Mouse (Mus musculus): ENCODE measurements at regions not wholly inside any gene's neighbourhood (a gene's known extent, or its start where the extent isn't known, plus 50 kb on each side); places are given as distances from the start of the nearest gene placed in this dataset.

- no peak overlapping the region for H3K4me3 ChIP-seq
Observed at GRCm38 (mm10) chr11:84760622-84761196, 58.6 kb downstream of the Mrm1 start.

GRCm38 (mm10) chr11:84759478-84759986, 59.8 kb downstream of the Mrm1 start:
- ATAC-seq = no peak
- Histone ChIP-seq H3K4me3 (no peak overlapping the region), H3K9ac (no peak overlapping the region), H3K27me3 (peaks cover 63% of the 10 kb centered on the region), H3K36me3 (ENCODE audit: poor library complexity, severe bottlenecking) (no peaks in the 10 kb centered on the region), H3K27ac (no peak overlapping the region), H3K4me2 (no peak overlapping the region), H3K9me3 (replicated peaks) (no peaks in the 10 kb centered on the region), H3K4me1 (peaks cover 33% of the 10 kb centered on the region)
- WGBS = 87% methylated on average over 5 of the region's 5 CpGs

More at GRCm38 (mm10) chr11:84760622-84761196, 58.6 kb downstream of the Mrm1 start:
- Histone ChIP-seq H3K4me1 (peaks cover 39% of the 10 kb centered on the region), H3K4me2 (peak overlapping the region; percentile 42), H3K27me3 (peaks cover 65% of the 10 kb centered on the region), H3K9ac (no peak overlapping the region), H3K36me3 (ENCODE audit: poor library complexity, severe bottlenecking) (no peaks in the 10 kb centered on the region), H3K27ac (peak overlapping the region; percentile 65), H3K9me3 (replicated peaks) (no peaks in the 10 kb centered on the region)
- ATAC-seq = peak; percentile 77
- 9% methylated on average over 15 of the region's 15 CpGs for WGBS

- peaks cover 10% of the 10 kb centered on the region; the same call in 1 of the 2 replicates for H3K4me1 ChIP-seq
- ATAC-seq = no peak
- peaks cover 71% of the 10 kb centered on the region for H3K27me3 ChIP-seq
- WGBS = 78% methylated on average over 6 of the region's 6 CpGs
- H3K4me2 ChIP-seq = no peak overlapping the region
- no peaks in the 10 kb centered on the region for H3K9me3 ChIP-seq (replicated peaks)
- H3K9ac ChIP-seq = no peak overlapping the region
- no peak overlapping the region for H3K27ac ChIP-seq
- no peak overlapping the region for H3K4me3 ChIP-seq
- H3K36me3 ChIP-seq (ENCODE audit: poor library complexity, severe bottlenecking) = no peaks in the 10 kb centered on the region
Observed at GRCm38 (mm10) chr11:84752007-84752406, 67.3 kb downstream of the Mrm1 start.

GRCm38 (mm10) chr11:84749490-84750349, 69.6 kb downstream of the Mrm1 start:
- Histone ChIP-seq H3K4me3 (no peak overlapping the region), H3K4me2 (no peak overlapping the region), H3K27me3 (peaks cover 70% of the 10 kb centered on the region), H3K4me1 (peaks cover 10% of the 10 kb centered on the region; the same call in 1 of the 2 replicates), H3K36me3 (ENCODE audit: poor library complexity, severe bottlenecking) (no peaks in the 10 kb centered on the region), H3K9me3 (replicated peaks) (no peaks in the 10 kb centered on the region), H3K9ac (no peak overlapping the region), H3K27ac (no peak overlapping the region)
- 37% methylated on average over 12 of the region's 12 CpGs for WGBS
- no peak for ATAC-seq

GRCm38 (mm10) chr11:84738769-84739589, 80.3 kb downstream of the Mrm1 start:
- peaks cover 15% of the 10 kb centered on the region for H3K4me1 ChIP-seq
- WGBS = 9% methylated on average over 17 of the region's 17 CpGs
- H3K4me3 ChIP-seq = no peak overlapping the region
- H3K36me3 ChIP-seq (ENCODE audit: poor library complexity, severe bottlenecking) = no peaks in the 10 kb centered on the region
- ATAC-seq = no peak
- no peak overlapping the region for H3K9ac ChIP-seq
- no peak overlapping the region for H3K4me2 ChIP-seq
- peaks cover 56% of the 10 kb centered on the region for H3K27me3 ChIP-seq
- no peak overlapping the region; the same call in 1 of the 2 replicates for H3K27ac ChIP-seq
- H3K9me3 ChIP-seq (replicated peaks) = no peaks in the 10 kb centered on the region

- WGBS = 73% methylated on average over 3 of the region's 3 CpGs
- no peak overlapping the region for H3K27ac ChIP-seq
- H3K27me3 ChIP-seq = peaks cover 47% of the 10 kb centered on the region
Observed at GRCm38 (mm10) chr11:84738128-84738527, 81.2 kb downstream of the Mrm1 start.

GRCm38 (mm10) chr11:84731890-84732289, 87.4 kb downstream of the Mrm1 start:
- H3K9me3 ChIP-seq (replicated peaks) = no peaks in the 10 kb centered on the region
- no peaks in the 10 kb centered on the region for H3K36me3 ChIP-seq (ENCODE audit: poor library complexity, severe bottlenecking)
- WGBS = 75% methylated on average over 6 of the region's 6 CpGs
- no peak overlapping the region for H3K27ac ChIP-seq
- no peak overlapping the region for H3K4me2 ChIP-seq
- H3K27me3 ChIP-seq = peaks cover 49% of the 10 kb centered on the region
- H3K4me1 ChIP-seq = peaks cover 6% of the 10 kb centered on the region
- H3K9ac ChIP-seq = no peak overlapping the region
- H3K4me3 ChIP-seq = no peak overlapping the region
- ATAC-seq = no peak

More at GRCm38 (mm10) chr11:84738128-84738527, 81.2 kb downstream of the Mrm1 start:
- Histone ChIP-seq H3K4me3 (no peak overlapping the region), H3K4me1 (peaks cover 15% of the 10 kb centered on the region), H3K4me2 (no peak overlapping the region), H3K36me3 (ENCODE audit: poor library complexity, severe bottlenecking) (no peaks in the 10 kb centered on the region), H3K9ac (no peak overlapping the region), H3K9me3 (replicated peaks) (no peaks in the 10 kb centered on the region)
- no peak for ATAC-seq

GRCm38 (mm10) chr11:84730218-84730617, 89.1 kb downstream of the Mrm1 start:
- peaks cover 50% of the 10 kb centered on the region for H3K27me3 ChIP-seq

GRCm38 (mm10) chr11:84729189-84729588, 90.1 kb downstream of the Mrm1 start:
- Histone ChIP-seq H3K36me3 (ENCODE audit: poor library complexity, severe bottlenecking) (no peaks in the 10 kb centered on the region), H3K27ac (no peak overlapping the region), H3K4me1 (0 out of 2 replicates have a peak, but pooled peaks cover 4% of the 10 kb centered on the region), H3K9me3 (replicated peaks) (no peaks in the 10 kb centered on the region), H3K27me3 (peaks cover 58% of the 10 kb centered on the region), H3K4me3 (no peak overlapping the region), H3K4me2 (no peak overlapping the region), H3K9ac (no peak overlapping the region)
- ATAC-seq = no peak
- WGBS = 18% methylated on average over 2 of the region's 2 CpGs

More at GRCm38 (mm10) chr11:84730218-84730617, 89.1 kb downstream of the Mrm1 start:
- no peak overlapping the region for H3K4me2 ChIP-seq
- 24% methylated on average over 8 of the region's 8 CpGs for WGBS
- no peaks in the 10 kb centered on the region for H3K36me3 ChIP-seq (ENCODE audit: poor library complexity, severe bottlenecking)
- no peaks in the 10 kb centered on the region for H3K9me3 ChIP-seq (replicated peaks)
- H3K9ac ChIP-seq = no peak overlapping the region
- ATAC-seq = no peak
- H3K4me3 ChIP-seq = no peak overlapping the region
- peaks cover 9% of the 10 kb centered on the region for H3K4me1 ChIP-seq
- H3K27ac ChIP-seq = no peak overlapping the region

- ATAC-seq = no peak
- Histone ChIP-seq H3K27ac (no peak overlapping the region), H3K27me3 (peaks cover 65% of the 10 kb centered on the region), H3K36me3 (ENCODE audit: poor library complexity, severe bottlenecking) (no peaks in the 10 kb centered on the region), H3K4me2 (no peak overlapping the region), H3K9me3 (replicated peaks) (no peaks in the 10 kb centered on the region), H3K4me3 (no peak overlapping the region), H3K9ac (no peak overlapping the region), H3K4me1 (0 out of 2 replicates have a peak, but pooled peaks cover 10% of the 10 kb centered on the region)
- WGBS = 66% methylated on average over 18 of the region's 18 CpGs
Observed at GRCm38 (mm10) chr11:84725936-84726613, 93.2 kb downstream of the Mrm1 start.

GRCm38 (mm10) chr11:84725177-84725792, 94.0 kb downstream of the Mrm1 start:
- 49% methylated on average over 11 of the region's 11 CpGs for WGBS
- H3K36me3 ChIP-seq (ENCODE audit: poor library complexity, severe bottlenecking) = no peaks in the 10 kb centered on the region
- no peak for ATAC-seq
- H3K9ac ChIP-seq = no peak overlapping the region
- 0 out of 2 replicates have a peak, but pooled peaks cover 10% of the 10 kb centered on the region for H3K4me1 ChIP-seq
- no peak overlapping the region for H3K27ac ChIP-seq
- H3K4me3 ChIP-seq = no peak overlapping the region
- H3K27me3 ChIP-seq = peaks cover 67% of the 10 kb centered on the region
- H3K9me3 ChIP-seq (replicated peaks) = no peaks in the 10 kb centered on the region
- H3K4me2 ChIP-seq = no peak overlapping the region

Data from forebrain, embryonic 13.5 days (tissue).